Mouse (Mus musculus) heart, embryonic 11.5 days (tissue): ENCODE data around the gene Ms4a2. TPM values are rescaled to one million over a fixed set of nuclear protein-coding genes. Genes with fewer than 3 reads are reported as not detected.

Experiments
- ATAC-seq: fragments of 200-750 bp; cut with Nextera tagmentation; replicated peaks from 2 replicates; pipeline ENCODE4 v1.8.0; 2017; ENCODE audit warnings: moderate library complexity; ENCODE audit not compliant: insufficient number of reproducible peaks, low FRiP score, low TSS enrichment
- H3K27ac ChIP-seq: fragments of 300-500 bp; sonication (generic); 2 replicates; pipeline ENCODE4 v1.5.1; 2014; ENCODE audit warnings: mild to moderate bottlenecking, low read depth, low read length
- H3K27me3 ChIP-seq: fragments of 300-500 bp; sonication (generic); 2 replicates; pipeline ENCODE4 v1.6.1; 2014; ENCODE audit warnings: mild to moderate bottlenecking, low read length, mixed read lengths; ENCODE audit not compliant: control insufficient read depth, insufficient read depth
- H3K36me3 ChIP-seq: fragments of 300-500 bp; sonication (generic); 2 replicates; pipeline ENCODE4 v1.6.1; 2014; ENCODE audit warnings: mild to moderate bottlenecking, low read length, moderate library complexity, mixed read lengths; ENCODE audit not compliant: control insufficient read depth, insufficient read depth
- H3K4me1 ChIP-seq: fragments of 300-500 bp; sonication (generic); 2 replicates; pipeline ENCODE4 v1.6.1; 2014; ENCODE audit warnings: low read length; ENCODE audit not compliant: control insufficient read depth, insufficient read depth
- H3K4me2 ChIP-seq: fragments of 300-500 bp; sonication (generic); 2 replicates; pipeline ENCODE4 v1.6.1; 2014; ENCODE audit warnings: mild to moderate bottlenecking, moderate library complexity
- H3K4me3 ChIP-seq: fragments of 300-500 bp; sonication (generic); 2 replicates; pipeline ENCODE4 v1.5.1; 2014; ENCODE audit warnings: low read depth, low read length
- H3K9ac ChIP-seq: fragments of 300-500 bp; sonication (generic); 2 replicates; pipeline ENCODE4 v1.6.1; 2014; ENCODE audit warnings: mild to moderate bottlenecking, low read depth, low read length, moderate library complexity
- H3K9me3 ChIP-seq: fragments of 300-500 bp; sonication (generic); replicated peaks from 2 replicates; pipeline ENCODE4 v1.6.1; 2016; ENCODE audit warnings: low read length; ENCODE audit not compliant: control insufficient read depth
- WGBS: fragments of 180-500 bp; shearing (Covaris S2); extraction: QIAGEN DNeasy Blood & Tissue Kit; methylation state at CpG from one replicate; pipeline ENCODE4 v1.1.7; 2014; ENCODE audit not compliant: insufficient replicate concordance; 5-methylcytosine and 5-hydroxymethylcytosine counted together
- polyA plus RNA-seq: library from polyadenylated mRNA; unstranded; fragments of >200 nt; fragmentation: Nextera tagmentation; extraction: Ambion mirVana; gene quantifications from 2 replicates; pipeline ENCODE4 v1.2.1, GENCODE M21; 2014

Gene Ms4a2
- polyA plus RNA-seq, 1 experiment from 2014 or later: 0.24 TPM

- H3K27ac ChIP-seq: no peak overlapping the region
- H3K4me2 ChIP-seq: no peak overlapping the region
- 21% methylated on average over 6 of the region's 6 CpGs for WGBS
- H3K4me3 ChIP-seq: no peak overlapping the region
- ATAC-seq: no peak
- H3K9ac ChIP-seq: no peak overlapping the region
- H3K27me3 ChIP-seq: no peaks in the 10 kb centered on the region
- no peaks in the 10 kb centered on the region for H3K9me3 ChIP-seq
- H3K4me1 ChIP-seq: no peaks in the 10 kb centered on the region
- no peaks in the 10 kb centered on the region for H3K36me3 ChIP-seq
Measured at GRCm38 (mm10) chr19:11611541-11611945, 12.0 kb downstream of the Ms4a2 start.

- Histone ChIP-seq H3K27ac (no peak overlapping the region), H3K9ac (no peak overlapping the region), H3K27me3 (no peaks in the 10 kb centered on the region), H3K4me3 (no peak overlapping the region), H3K9me3 (no peaks in the 10 kb centered on the region), H3K4me2 (no peak overlapping the region), H3K36me3 (no peaks in the 10 kb centered on the region), H3K4me1 (no peaks in the 10 kb centered on the region)
- 13% methylated on average over 1 of the region's 1 CpGs for WGBS
- no peak for ATAC-seq
Measured at GRCm38 (mm10) chr19:11608172-11608571, 15.3 kb downstream of the Ms4a2 start.

- WGBS: 73% methylated on average over 2 of the region's 2 CpGs
- Histone ChIP-seq H3K36me3 (no peaks in the 10 kb centered on the region), H3K4me2 (no peak within 1 kb of the TSS), H3K27ac (no peak within 1 kb of the TSS), H3K4me1 (no peaks in the 10 kb centered on the region), H3K9ac (no peak within 1 kb of the TSS), H3K9me3 (no peaks in the 10 kb centered on the region), H3K27me3 (no peaks in the 10 kb centered on the region), H3K4me3 (no peak within 1 kb of the TSS)
- no peak for ATAC-seq
Measured at GRCm38 (mm10) chr19:11604603-11605002, 18.9 kb downstream of the Ms4a2 start, which contains the start of gene Ms4a6d. Ms4a6d (minus strand) TSS chr19:11604849.

GRCm38 (mm10) chr19:11602026-11602425 lies 21.5 kb downstream of the Ms4a2 start:
- Histone ChIP-seq H3K4me1 (no peaks in the 10 kb centered on the region), H3K9ac (no peak overlapping the region), H3K9me3 (no peaks in the 10 kb centered on the region), H3K27me3 (no peaks in the 10 kb centered on the region), H3K4me3 (no peak overlapping the region), H3K4me2 (no peak overlapping the region), H3K36me3 (no peaks in the 10 kb centered on the region), H3K27ac (no peak overlapping the region)
- ATAC-seq: no peak
- 84% methylated on average over 2 of the region's 2 CpGs for WGBS

GRCm38 (mm10) chr19:11601349-11601748 lies 22.2 kb downstream of the Ms4a2 start:
- Histone ChIP-seq H3K4me2 (no peak overlapping the region), H3K9me3 (no peaks in the 10 kb centered on the region), H3K9ac (no peak overlapping the region), H3K27ac (no peak overlapping the region), H3K27me3 (no peaks in the 10 kb centered on the region), H3K4me3 (no peak overlapping the region), H3K4me1 (no peaks in the 10 kb centered on the region), H3K36me3 (no peaks in the 10 kb centered on the region)
- ATAC-seq: no peak
- 77% methylated on average over 3 of the region's 3 CpGs for WGBS

- Histone ChIP-seq H3K9ac (no peak overlapping the region), H3K4me2 (no peak overlapping the region), H3K27me3 (no peaks in the 10 kb centered on the region), H3K36me3 (no peaks in the 10 kb centered on the region), H3K4me1 (no peaks in the 10 kb centered on the region), H3K9me3 (no peaks in the 10 kb centered on the region), H3K4me3 (no peak overlapping the region), H3K27ac (no peak overlapping the region)
- 62% methylated on average over 2 of the region's 2 CpGs for WGBS
- no peak for ATAC-seq
Measured at GRCm38 (mm10) chr19:11589891-11590449, 33.5 kb downstream of the Ms4a2 start.

DNA sequence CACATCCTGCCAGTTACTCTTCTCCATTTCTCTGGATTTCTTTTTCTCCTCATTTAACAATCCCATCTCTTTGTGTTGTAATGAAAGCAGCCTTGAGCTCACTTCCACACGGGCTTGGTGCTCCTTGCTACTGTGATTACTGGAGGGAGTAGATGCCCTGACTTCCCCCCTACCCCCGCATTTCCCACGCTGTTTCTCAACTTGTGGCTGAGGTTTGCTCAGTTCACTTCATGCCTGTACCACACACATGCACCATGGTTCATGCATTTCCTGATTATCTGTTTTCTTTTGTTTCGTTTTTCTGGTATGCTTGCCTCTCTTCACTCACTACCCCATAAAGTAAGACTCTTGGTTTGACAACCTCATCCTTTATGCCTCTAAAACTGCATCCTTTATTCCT lies 34.3 kb downstream of the Ms4a2 start:
- H3K4me3 ChIP-seq: no peak overlapping the region
- no peaks in the 10 kb centered on the region for H3K27me3 ChIP-seq
- H3K4me2 ChIP-seq: no peak overlapping the region
- no peaks in the 10 kb centered on the region for H3K9me3 ChIP-seq
- no peak for ATAC-seq
- no peaks in the 10 kb centered on the region for H3K4me1 ChIP-seq
- H3K36me3 ChIP-seq: no peaks in the 10 kb centered on the region
- H3K27ac ChIP-seq: no peak overlapping the region
- H3K9ac ChIP-seq: no peak overlapping the region
- 67% methylated on average over 4 of the region's 4 CpGs for WGBS

DNA sequence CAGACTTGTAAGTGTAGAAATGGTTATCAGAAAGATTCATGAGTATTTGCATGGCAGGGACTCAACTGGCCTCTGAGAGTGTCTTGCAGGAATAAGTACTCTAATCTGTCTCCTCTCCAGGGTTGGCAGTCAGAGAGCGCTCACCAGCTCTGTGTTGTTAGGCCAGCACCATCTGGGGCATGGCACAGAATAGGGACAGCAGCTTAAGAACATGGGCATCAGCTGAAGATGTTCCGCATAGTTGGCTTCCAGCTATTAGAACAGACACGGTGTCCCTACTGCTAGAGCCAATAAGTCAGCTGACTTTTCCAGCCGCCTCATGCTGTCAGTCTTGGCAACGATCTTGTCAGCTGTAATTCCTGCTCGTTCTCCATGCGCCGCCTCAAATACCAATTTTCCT lies 48.6 kb downstream of the Ms4a2 start:
- WGBS: 85% methylated on average over 8 of the region's 8 CpGs
- no peak for ATAC-seq
- Histone ChIP-seq H3K9ac (no peak overlapping the region), H3K27me3 (no peaks in the 10 kb centered on the region), H3K9me3 (no peaks in the 10 kb centered on the region), H3K27ac (no peak overlapping the region), H3K4me2 (no peak overlapping the region), H3K4me1 (no peaks in the 10 kb centered on the region), H3K36me3 (no peaks in the 10 kb centered on the region), H3K4me3 (no peak overlapping the region)
